Mouse (Mus musculus) spleen, adult 2 months (tissue): ENCODE data around the gene Olfr610. TPM values are rescaled to one million over a fixed set of nuclear protein-coding genes. Genes with fewer than 3 reads are reported as not detected.
"Not testable (repeated sequence)": the region's sequence is repeated elsewhere in the genome, so short reads cannot be mapped to it uniquely, and the experiment has no call there.

Experiments used
- DNase-seq, 2 experiments: peaks; one replicate each; pipeline versions ENCODE4 v3.0.0 to v3.0.0-alpha.2; 2012 to 2021; ENCODE audit warnings: low spot score in 2 of 2, low read depth in 1 of 2
- H3K27ac ChIP-seq: fragments of 200-500 bp; 2 replicates; pipeline ENCODE4 v1.5.1; 2012; ENCODE audit warnings: low read length, inconsistent platforms; ENCODE audit not compliant: insufficient read depth
- H3K27me3 ChIP-seq: fragments of 200-500 bp; 2 replicates; pipeline ENCODE4 v1.6.1; 2012; ENCODE audit warnings: mild to moderate bottlenecking, moderate library complexity, low read length, inconsistent platforms; ENCODE audit not compliant: control insufficient read depth, insufficient read depth
- H3K36me3 ChIP-seq: fragments of 200-500 bp; 2 replicates; pipeline ENCODE4 v1.6.1; 2012; ENCODE audit warnings: mild to moderate bottlenecking, low read length, inconsistent platforms; ENCODE audit not compliant: control insufficient read depth, insufficient read depth
- H3K4me1 ChIP-seq: fragments of 200-500 bp; 2 replicates; pipeline ENCODE4 v1.6.1; 2011; ENCODE audit warnings: inconsistent platforms; ENCODE audit not compliant: control insufficient read depth, insufficient read depth, insufficient read length
- H3K4me3 ChIP-seq: fragments of 200-500 bp; 2 replicates; pipeline ENCODE4 v1.5.1; 2011; ENCODE audit warnings: mild to moderate bottlenecking, inconsistent platforms; ENCODE audit not compliant: insufficient read depth, insufficient read length; ENCODE audit errors: extremely low read depth
- CTCF ChIP-seq: fragments of 200-500 bp; IDR thresholded peaks from 2 replicates; pipeline ENCODE4 v1.5.1; 2011; ENCODE audit warnings: mild to moderate bottlenecking, inconsistent platforms; ENCODE audit not compliant: insufficient read depth, insufficient read length, insufficient replicate concordance; ENCODE audit errors: extremely low read depth
- POLR2A ChIP-seq: fragments of 200-500 bp; IDR thresholded peaks from 2 replicates; pipeline ENCODE4 v1.6.1; 2011; ENCODE audit warnings: low read depth, low read length, inconsistent platforms
- WGBS: fragments of 180-500 bp; shearing (Covaris S2); methylation state at CpG from one replicate; pipeline ENCODE4 v1.1.7; 2018; 5-methylcytosine and 5-hydroxymethylcytosine counted together
- polyA plus RNA-seq: library from polyadenylated mRNA; depleted of rRNA; stranded (reverse); fragments of >200 nt; gene quantifications from 2 replicates; pipeline ENCODE4 v1.2.3, GENCODE M21; 2012; rRNA removed

The Olfr610 gene
- not detected in 2 replicates for polyA plus RNA-seq

- 89% methylated on average over 2 of the region's 2 CpGs for WGBS
- TF ChIP-seq CTCF (no peak), POLR2A (no peak)
- Histone ChIP-seq H3K4me1 (no peaks in the 10 kb centered on the region), H3K4me3 (no peak within 1 kb of the TSS), H3K36me3 (no peaks in the 10 kb centered on the region), H3K27ac (no peak within 1 kb of the TSS), H3K27me3 (no peaks in the 10 kb centered on the region)
- DNase-seq: no peak
Measured at GRCm38 (mm10) chr7:103512022-103512421, at the start of gene Olfr610. Gene Olfr610 (minus strand): TSS chr7:103512122.

GRCm38 (mm10) chr7:103555779-103556178 lies 43.9 kb upstream of the Olfr610 start, which contains the start of gene Olfr615:
Gene Olfr615 (plus strand): TSS chr7:103556079.
- Histone ChIP-seq H3K4me3 (no peak within 1 kb of the TSS), H3K36me3 (no peaks in the 10 kb centered on the region), H3K4me1 (no peaks in the 10 kb centered on the region), H3K27ac (no peak within 1 kb of the TSS), H3K27me3 (no peaks in the 10 kb centered on the region)
- no peak for DNase-seq
- 88% methylated on average over 2 of the region's 2 CpGs for WGBS
- TF ChIP-seq CTCF (no peak), POLR2A (no peak)

- no peak for TF ChIP-seq POLR2A
- TF ChIP-seq CTCF: no peak
- H3K27ac ChIP-seq: no peak within 1 kb of the TSS
- no peaks in the 10 kb centered on the region for H3K4me1 ChIP-seq
- 44% methylated on average over 2 of the region's 2 CpGs for WGBS
- H3K27me3 ChIP-seq: no peaks in the 10 kb centered on the region
- no peak within 1 kb of the TSS for H3K4me3 ChIP-seq
- no peaks in the 10 kb centered on the region for H3K36me3 ChIP-seq
- DNase-seq: no peak
Measured at GRCm38 (mm10) chr7:103547774-103548173, 35.9 kb upstream of the Olfr610 start, which contains the start of gene Olfr613. Gene Olfr613 (plus strand): TSS chr7:103548074.

- H3K36me3 ChIP-seq, H3K4me3 ChIP-seq, H3K27ac ChIP-seq, H3K4me1 ChIP-seq, DNase-seq, H3K27me3 ChIP-seq: not testable (repeated sequence)
- 84% methylated on average over 2 of the region's 2 CpGs for WGBS
Measured at GRCm38 (mm10) chr7:103542617-103543016, 30.7 kb upstream of the Olfr610 start, which contains the start of gene Olfr612. Gene Olfr612 (minus strand): TSS chr7:103542717.

GRCm38 (mm10) chr7:103520746-103521145 lies 8.8 kb upstream of the Olfr610 start, which contains the start of gene Olfr611:
Gene Olfr611 (minus strand): TSS chr7:103520846.
- H3K27ac ChIP-seq, H3K36me3 ChIP-seq, DNase-seq, H3K4me3 ChIP-seq, H3K4me1 ChIP-seq, H3K27me3 ChIP-seq: not testable (repeated sequence)
- 56% methylated on average over 1 of the region's 1 CpGs for WGBS

- 75% methylated on average over 1 of the region's 1 CpGs for WGBS
- TF ChIP-seq CTCF (no peak), POLR2A (no peak)
- no peak for DNase-seq
Measured at GRCm38 (mm10) chr7:103497962-103498361, 14.0 kb downstream of the Olfr610 start, which contains the start of gene Olfr609. Gene Olfr609 (minus strand): TSS chr7:103498062.

GRCm38 (mm10) chr7:103477106-103477505 lies 34.8 kb downstream of the Olfr610 start:
- DNase-seq, H3K27me3 ChIP-seq, H3K4me1 ChIP-seq, H3K27ac ChIP-seq, H3K36me3 ChIP-seq, H3K4me3 ChIP-seq: not testable (repeated sequence)
- 90% methylated on average over 9 of the region's 9 CpGs for WGBS

More at GRCm38 (mm10) chr7:103497962-103498361, 14.0 kb downstream of the Olfr610 start, which contains the start of gene Olfr609:
- Histone ChIP-seq H3K4me1 (no peaks in the 10 kb centered on the region), H3K27me3 (no peaks in the 10 kb centered on the region), H3K27ac (no peak within 1 kb of the TSS), H3K4me3 (no peak within 1 kb of the TSS), H3K36me3 (no peaks in the 10 kb centered on the region)
